Mouse (Mus musculus) embryonic facial prominence, embryonic 10.5 days (tissue): ENCODE data around the gene Flot1. TPM values are rescaled to one million over a fixed set of nuclear protein-coding genes. Genes with fewer than 3 reads are reported as not detected.

Experiments
- DNase-seq: peaks from one replicate; pipeline ENCODE4 v3.0.0-alpha.2; 2017; ENCODE audit warnings: low spot score
- H3K27ac ChIP-seq: fragments of 300-500 bp; sonication (generic); replicated peaks from 2 replicates; pipeline ENCODE4 v1.5.1; 2016; ENCODE audit warnings: mild to moderate bottlenecking
- H3K27me3 ChIP-seq: fragments of 300-500 bp; sonication (generic); replicated peaks from 2 replicates; pipeline ENCODE4 v1.6.1; 2016; ENCODE audit warnings: low read depth, mild to moderate bottlenecking; ENCODE audit not compliant: poor library complexity, severe bottlenecking
- H3K36me3 ChIP-seq: fragments of 300-500 bp; sonication (generic); replicated peaks from 2 replicates; pipeline ENCODE4 v1.6.1; 2016; ENCODE audit warnings: mild to moderate bottlenecking, moderate library complexity
- H3K4me1 ChIP-seq: fragments of 300-500 bp; sonication (generic); 2 replicates; pipeline ENCODE4 v1.6.1; 2016
- H3K4me3 ChIP-seq: fragments of 300-500 bp; sonication (generic); 2 replicates; pipeline ENCODE4 v1.5.1; 2016; ENCODE audit warnings: mild to moderate bottlenecking, moderate library complexity
- H3K9me3 ChIP-seq: fragments of 300-500 bp; sonication (generic); 2 replicates; pipeline ENCODE4 v1.6.1; 2016; ENCODE audit warnings: mild to moderate bottlenecking
- WGBS: fragments of 180-500 bp; shearing (Covaris S2); methylation state at CpG from one replicate; pipeline ENCODE4 v1.1.7; 2016; 5-methylcytosine and 5-hydroxymethylcytosine counted together
- polyA plus RNA-seq: library from polyadenylated mRNA; unstranded; fragments of >200 nt; fragmentation: Nextera tagmentation; extraction: Ambion mirVana; gene quantifications from 2 replicates; pipeline ENCODE4 v1.2.1, GENCODE M21; 2016

Flot1 gene
- polyA plus RNA-seq, 1 experiment from 2014 or later: 49.2 TPM

DNA sequence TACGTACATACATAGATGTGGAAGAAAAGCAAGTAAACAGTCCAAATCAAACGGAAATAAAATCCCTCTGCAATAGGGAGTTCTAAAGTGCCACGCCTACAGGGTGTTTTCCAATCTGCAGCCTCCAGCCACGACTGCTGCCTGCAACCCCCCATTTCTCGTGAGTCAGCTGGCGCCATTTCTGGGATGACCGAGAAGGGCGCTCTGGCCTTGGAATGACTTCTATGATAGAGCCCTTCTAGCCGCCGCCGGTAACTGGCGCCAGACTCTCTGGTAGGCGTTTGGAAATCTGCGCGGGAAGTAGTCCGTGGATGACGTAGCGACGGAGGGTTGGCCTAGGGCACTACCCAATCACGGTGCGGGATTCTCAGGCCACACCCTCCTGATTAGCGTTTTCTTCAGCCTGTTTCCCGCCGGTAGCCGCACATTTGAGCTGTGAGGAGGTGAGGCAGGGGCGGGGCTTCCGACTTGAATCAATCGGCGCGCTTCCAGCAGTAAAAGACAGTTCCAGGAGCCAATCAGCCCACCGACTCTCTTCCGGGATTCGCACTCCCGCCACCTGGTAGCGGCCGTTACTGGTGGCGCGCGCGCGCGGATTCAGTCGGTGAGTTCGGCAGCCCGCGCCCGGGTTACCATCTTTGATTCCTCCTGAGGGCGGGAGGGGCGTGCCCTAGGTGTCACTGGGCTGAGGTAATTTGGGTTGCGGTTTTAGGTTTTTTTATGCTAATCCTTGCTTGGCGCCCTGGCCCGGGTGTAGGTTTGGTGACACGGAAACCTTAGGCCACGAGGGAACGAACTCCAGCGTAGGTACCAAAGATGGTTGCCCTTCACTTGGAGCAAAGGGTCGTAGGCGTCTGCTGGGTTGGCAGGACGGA is 18.3 kb downstream of the Flot1 start, which contains the start of gene Mdc1:
Gene Mdc1 (plus strand): TSS at position 440 of the 875 bp plus-strand sequence.
- DNase-seq: peak; percentile 99
- Histone ChIP-seq H3K27ac (peak within 1 kb of the TSS; percentile 89), H3K4me3 (peak within 1 kb of the TSS; percentile 70), H3K27me3 (no peaks in the 10 kb centered on the region), H3K36me3 (peaks cover 33% of the 10 kb centered on the region), H3K4me1 (peaks cover 20% of the 10 kb centered on the region), H3K9me3 (no peaks in the 10 kb centered on the region)
- WGBS: under 1% methylated on average over 59 of the region's 59 CpGs

DNA sequence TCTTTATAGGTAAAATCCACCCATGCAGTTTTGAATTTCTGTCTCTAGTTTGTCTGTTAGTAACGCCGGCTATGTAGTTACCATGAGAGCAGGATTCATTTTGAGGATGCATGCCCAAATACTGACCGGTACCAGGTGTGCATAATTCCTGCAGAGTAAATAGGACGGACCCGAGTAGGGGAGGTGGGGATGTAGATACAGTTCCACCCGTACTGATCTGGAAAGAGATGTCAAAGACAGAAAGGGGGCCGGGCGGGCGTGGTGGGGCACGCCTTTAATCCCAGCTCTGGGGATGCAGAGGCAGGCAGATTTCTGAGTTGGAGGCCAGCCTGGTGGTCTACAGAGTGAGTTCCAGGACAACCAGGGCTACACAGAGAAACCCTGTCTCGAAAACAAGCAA is 19.0 kb downstream of the Flot1 start:
- Histone ChIP-seq H3K4me1 (peaks cover 20% of the 10 kb centered on the region), H3K36me3 (peaks cover 33% of the 10 kb centered on the region), H3K4me3 (peak overlapping the region; percentile 70), H3K9me3 (no peaks in the 10 kb centered on the region), H3K27me3 (no peaks in the 10 kb centered on the region), H3K27ac (peak overlapping the region; percentile 89)
- DNase-seq: no peak
- WGBS: 22% methylated on average over 11 of the region's 11 CpGs

DNA sequence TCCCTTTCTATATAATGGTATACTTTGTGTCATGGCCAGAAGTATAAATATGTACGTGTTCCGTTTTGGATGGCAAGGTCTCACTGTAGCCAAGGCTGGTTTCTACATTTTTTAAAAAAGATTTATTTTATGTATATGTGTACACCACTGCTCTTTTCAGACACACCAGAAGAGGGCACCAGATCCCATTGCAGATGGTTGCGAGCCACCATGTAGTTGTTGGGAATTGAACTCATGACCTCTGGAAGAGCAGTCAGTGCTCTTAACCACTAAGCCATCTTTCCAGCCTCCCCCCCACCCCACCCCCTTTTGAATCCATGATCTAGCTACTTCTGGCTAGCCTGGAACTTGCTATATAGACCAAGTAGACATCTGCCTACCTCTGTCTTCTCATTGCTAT is 20.5 kb downstream of the Flot1 start:
- Histone ChIP-seq H3K4me3 (no peak overlapping the region), H3K36me3 (peaks cover 45% of the 10 kb centered on the region), H3K27ac (no peak overlapping the region), H3K9me3 (no peaks in the 10 kb centered on the region), H3K4me1 (peaks cover 20% of the 10 kb centered on the region), H3K27me3 (no peaks in the 10 kb centered on the region)
- no peak for DNase-seq
- 96% methylated on average over 3 of the region's 3 CpGs for WGBS

DNA sequence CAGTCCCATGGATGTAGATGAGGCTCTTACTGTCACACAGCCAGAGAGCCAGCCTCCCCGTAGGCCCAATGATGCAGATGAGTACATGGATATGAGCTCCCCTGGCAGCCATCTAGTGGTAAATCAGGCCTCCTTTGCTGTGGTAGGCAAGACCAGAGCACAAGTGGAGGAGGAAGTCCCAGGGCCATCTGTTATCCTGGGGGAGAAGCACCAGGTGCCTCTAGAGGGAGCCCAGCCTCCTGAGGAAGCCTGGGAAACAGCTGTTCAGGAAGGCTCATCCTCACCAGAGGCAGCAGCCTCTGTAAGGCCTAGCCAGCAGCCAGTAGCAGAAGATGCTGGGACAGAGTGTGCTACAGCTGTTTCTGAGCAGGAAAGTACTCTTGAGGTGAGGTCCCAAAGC is 25.1 kb downstream of the Flot1 start:
- no peak for DNase-seq
- H3K36me3 ChIP-seq: peaks cover 89% of the 10 kb centered on the region

DNA sequence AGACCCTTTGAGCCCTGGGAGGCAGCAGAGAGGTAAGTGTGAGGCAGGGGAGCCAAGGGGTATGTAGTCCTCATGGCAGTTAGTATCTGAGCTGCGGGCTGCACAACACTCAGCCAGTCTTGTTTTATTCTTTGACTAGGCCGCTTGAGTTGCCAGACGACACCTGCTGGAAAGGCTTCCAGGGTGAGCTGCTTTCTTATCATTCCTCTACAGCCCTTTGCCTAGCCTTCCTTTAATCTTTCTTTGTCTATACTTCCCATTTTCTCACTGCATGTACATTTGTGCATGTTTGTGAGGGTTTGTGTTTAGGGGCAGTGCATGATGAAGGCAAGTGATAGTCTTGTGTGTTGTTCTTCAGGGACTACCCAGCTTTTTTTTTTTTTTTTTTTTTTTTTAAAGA is 27.9 kb downstream of the Flot1 start:
- H3K9me3 ChIP-seq: no peaks in the 10 kb centered on the region
- peaks cover 96% of the 10 kb centered on the region for H3K36me3 ChIP-seq
- WGBS: 92% methylated on average over 3 of the region's 3 CpGs
- H3K4me3 ChIP-seq: no peak overlapping the region; the same call in 1 of the 2 replicates
- no peaks in the 10 kb centered on the region for H3K27me3 ChIP-seq
- H3K27ac ChIP-seq: no peak overlapping the region
- no peak for DNase-seq
- no peaks in the 10 kb centered on the region for H3K4me1 ChIP-seq

More for the DNA sequence above, 25.1 kb downstream of the Flot1 start:
- WGBS: 74% methylated on average over 1 of the region's 1 CpGs
- H3K9me3 ChIP-seq: no peaks in the 10 kb centered on the region
- H3K27ac ChIP-seq: no peak overlapping the region
- peaks cover 2% of the 10 kb centered on the region for H3K4me1 ChIP-seq
- no peak overlapping the region for H3K4me3 ChIP-seq
- H3K27me3 ChIP-seq: no peaks in the 10 kb centered on the region

DNA sequence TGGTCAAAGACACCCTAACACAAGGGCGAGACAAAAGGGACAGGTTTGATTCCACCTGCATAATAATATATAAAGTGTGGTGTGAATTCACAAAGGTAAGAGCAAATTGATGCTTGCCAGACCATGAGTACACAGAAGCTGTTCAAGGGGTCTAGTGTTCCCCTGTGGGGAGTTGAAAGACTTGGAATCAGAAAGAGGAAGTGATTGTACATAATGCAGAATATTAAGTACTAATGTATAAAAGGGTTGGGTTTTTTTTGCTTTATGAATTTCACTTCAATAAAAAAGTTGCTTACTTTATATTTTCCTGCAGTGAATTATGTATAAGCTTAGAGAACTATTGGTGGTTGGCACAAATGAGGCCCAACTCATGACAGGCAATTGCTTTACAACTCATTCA is 36.3 kb downstream of the Flot1 start:
- H3K4me3 ChIP-seq: no peak overlapping the region
- 89% methylated on average over 1 of the region's 1 CpGs for WGBS
- H3K36me3 ChIP-seq: peaks cover 59% of the 10 kb centered on the region

DNA sequence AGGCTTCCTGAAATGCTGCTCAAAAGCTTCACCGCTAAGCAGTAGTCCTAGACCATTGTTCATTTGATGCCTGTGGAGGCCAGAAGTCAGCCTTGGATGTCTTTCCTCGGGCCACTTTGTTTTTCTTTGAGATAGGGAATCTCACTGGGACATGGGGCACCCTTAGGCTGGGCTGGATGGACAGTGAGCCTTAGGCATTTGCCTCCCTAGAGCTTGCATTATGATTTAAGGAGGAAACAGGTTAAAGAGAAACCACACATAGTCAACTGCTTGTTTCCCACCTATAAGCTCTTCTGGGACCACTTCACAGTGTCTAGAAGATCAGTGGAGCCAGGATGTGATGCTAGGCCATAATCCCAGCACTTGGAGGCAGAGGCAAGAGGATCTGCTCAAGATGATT is 36.8 kb downstream of the Flot1 start:
- Histone ChIP-seq H3K36me3 (peaks cover 54% of the 10 kb centered on the region), H3K4me1 (peaks cover 21% of the 10 kb centered on the region), H3K4me3 (no peak overlapping the region), H3K27me3 (no peaks in the 10 kb centered on the region), H3K9me3 (no peaks in the 10 kb centered on the region), H3K27ac (no peak overlapping the region)
- no peak for DNase-seq
- 67% methylated on average over 2 of the region's 2 CpGs for WGBS

More for the DNA sequence above, 36.3 kb downstream of the Flot1 start:
- Histone ChIP-seq H3K9me3 (no peaks in the 10 kb centered on the region), H3K4me1 (peaks cover 16% of the 10 kb centered on the region), H3K27me3 (no peaks in the 10 kb centered on the region), H3K27ac (no peak overlapping the region)
- DNase-seq: no peak

DNA sequence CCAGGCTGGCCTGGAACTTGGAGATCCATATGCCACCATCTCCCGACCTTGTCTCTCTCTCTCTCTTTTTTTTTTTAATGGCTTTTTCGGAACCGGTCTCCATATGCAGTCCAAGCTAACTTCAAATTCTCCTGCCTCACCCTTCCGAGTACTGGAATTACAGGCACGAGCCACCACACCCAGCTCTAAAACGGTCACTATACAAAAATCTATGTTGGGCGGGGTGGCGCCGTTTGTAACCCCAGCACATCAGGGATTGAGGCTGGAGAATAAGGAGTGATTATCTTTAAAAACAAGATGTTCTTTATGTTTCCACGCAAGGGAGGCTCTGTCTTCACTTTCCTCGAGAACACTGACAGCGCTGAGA is 37.8 kb downstream of the Flot1 start:
- peaks cover 47% of the 10 kb centered on the region for H3K36me3 ChIP-seq
- H3K4me3 ChIP-seq: peak overlapping the region; percentile 76
- no peak for DNase-seq
- H3K9me3 ChIP-seq: no peaks in the 10 kb centered on the region
- peak overlapping the region; percentile 91 for H3K27ac ChIP-seq
- H3K4me1 ChIP-seq: peaks cover 30% of the 10 kb centered on the region
- WGBS: 6% methylated on average over 12 of the region's 12 CpGs
- H3K27me3 ChIP-seq: no peaks in the 10 kb centered on the region

DNA sequence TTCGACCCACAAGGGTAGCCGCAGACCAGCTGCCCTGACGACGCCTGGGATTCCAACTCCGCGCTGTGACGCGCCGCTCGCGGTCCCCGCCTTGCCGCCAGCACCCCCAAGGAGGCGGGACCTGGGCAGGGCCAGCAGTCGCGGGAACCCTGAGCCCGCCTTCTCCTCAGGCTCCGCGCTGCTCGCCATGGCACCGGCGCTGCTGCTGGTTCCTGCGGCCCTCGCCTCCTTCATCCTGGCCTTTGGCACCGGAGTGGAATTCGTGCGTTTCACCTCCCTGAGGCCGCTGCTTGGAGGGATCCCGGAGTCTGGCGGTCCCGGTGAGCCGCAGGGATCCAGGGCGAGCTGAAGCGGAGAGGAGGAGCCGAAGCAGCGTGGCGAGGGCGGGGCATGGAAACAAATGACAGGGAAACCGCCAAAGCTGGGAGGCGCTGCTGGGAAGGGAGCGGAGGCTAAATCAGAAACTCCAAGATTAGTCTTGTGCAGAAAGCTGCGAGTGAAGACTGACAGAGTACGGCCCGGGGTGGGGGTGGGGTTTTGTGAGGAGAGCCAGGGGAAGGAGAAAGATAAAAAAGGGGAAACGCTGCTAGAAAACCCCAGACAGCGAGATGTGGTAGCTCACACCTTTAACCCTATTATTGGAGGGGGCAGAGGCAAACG is 38.3 kb downstream of the Flot1 start, which contains the start of gene Nrm:
Gene Nrm (plus strand): TSS at position 121 of the 660 bp plus-strand sequence.
- H3K36me3 ChIP-seq: peaks cover 43% of the 10 kb centered on the region

DNA sequence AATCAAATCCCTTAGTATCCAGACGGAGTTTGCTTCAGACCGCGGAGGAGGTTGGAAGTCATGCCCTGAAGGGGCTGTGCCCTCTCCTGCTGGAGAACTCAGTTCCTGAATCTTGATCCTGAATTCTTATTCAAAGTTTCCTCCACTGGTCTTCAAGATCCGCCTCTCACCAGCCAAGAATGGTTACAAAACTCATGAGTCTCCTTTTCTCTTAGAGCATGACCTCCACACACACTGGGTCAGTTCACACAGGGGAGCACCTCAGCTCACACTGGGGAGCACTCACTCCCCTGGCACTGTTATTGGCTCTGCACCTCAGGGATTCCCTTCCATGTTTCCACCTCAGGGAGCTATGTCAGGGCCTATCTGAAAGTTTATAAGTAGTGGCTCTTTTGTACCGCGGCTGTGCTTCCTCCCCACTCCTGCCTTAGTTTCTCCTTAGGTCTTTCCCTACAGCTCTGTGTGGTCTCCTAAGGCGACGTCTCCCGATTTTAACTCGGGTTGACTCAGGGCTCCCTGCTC is 41.9 kb downstream of the Flot1 start:
- Histone ChIP-seq H3K27ac (peak overlapping the region; percentile 95), H3K4me1 (peaks cover 64% of the 10 kb centered on the region), H3K4me3 (peak overlapping the region; percentile 63), H3K27me3 (no peaks in the 10 kb centered on the region), H3K36me3 (peaks cover 27% of the 10 kb centered on the region), H3K9me3 (no peaks in the 10 kb centered on the region)
- no peak for DNase-seq
- 21% methylated on average over 10 of the region's 10 CpGs for WGBS

More for the DNA sequence above, 38.3 kb downstream of the Flot1 start, which contains the start of gene Nrm:
- under 1% methylated on average over 47 of the region's 47 CpGs for WGBS
- peak; percentile 92 for DNase-seq
- H3K27ac ChIP-seq: peak within 1 kb of the TSS; percentile 91
- H3K4me3 ChIP-seq: peak within 1 kb of the TSS; percentile 76
- H3K4me1 ChIP-seq: peaks cover 30% of the 10 kb centered on the region
- no peaks in the 10 kb centered on the region for H3K27me3 ChIP-seq
- H3K9me3 ChIP-seq: no peaks in the 10 kb centered on the region

DNA sequence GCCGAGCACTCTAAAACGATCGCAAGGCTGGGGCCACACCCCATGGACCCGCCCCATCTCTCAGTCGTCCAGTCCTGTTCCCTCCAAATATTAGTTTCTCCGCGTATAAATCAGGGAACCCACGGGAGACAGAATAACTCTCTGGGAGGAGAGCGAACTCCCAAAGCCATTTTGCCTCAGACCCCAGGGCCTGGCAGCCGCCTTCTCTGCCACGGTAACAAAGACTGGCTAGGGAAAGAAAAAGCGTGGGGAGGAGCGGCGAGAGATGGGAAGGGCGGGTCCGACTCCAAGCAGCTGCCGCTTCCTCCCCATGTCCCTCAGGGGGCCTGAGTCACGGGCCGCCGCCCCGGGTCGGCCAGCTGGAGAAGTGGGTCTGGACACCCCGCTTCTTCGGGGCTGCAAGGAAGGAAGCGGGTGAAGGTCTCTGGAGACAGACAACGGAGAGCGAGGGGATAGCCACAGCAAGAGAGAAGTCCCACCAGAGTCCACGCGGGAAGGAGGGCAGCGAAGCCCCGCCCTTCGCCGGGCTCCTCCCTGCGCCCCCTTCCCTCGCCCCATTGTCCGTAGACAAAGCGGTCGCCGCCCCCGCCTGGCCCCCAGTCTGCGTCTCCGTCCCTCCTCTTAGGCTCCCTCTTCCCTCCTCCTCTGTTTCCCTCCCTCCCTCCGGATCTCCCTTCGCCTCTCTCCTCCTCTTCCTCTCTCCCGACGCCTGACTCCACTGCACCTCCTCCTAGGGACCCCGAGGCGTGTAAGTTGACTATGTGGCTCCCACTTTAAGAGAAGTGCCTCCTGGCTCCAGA is 42.7 kb downstream of the Flot1 start, which contains the start of gene Ppp1r18:
Gene Ppp1r18 (plus strand): TSS at position 113 of the 800 bp plus-strand sequence.
- Histone ChIP-seq H3K4me3 (peak within 1 kb of the TSS; percentile 63), H3K36me3 (peaks cover 35% of the 10 kb centered on the region), H3K4me1 (peaks cover 68% of the 10 kb centered on the region), H3K27ac (peak within 1 kb of the TSS; percentile 95), H3K9me3 (no peaks in the 10 kb centered on the region), H3K27me3 (no peaks in the 10 kb centered on the region)
- under 1% methylated on average over 48 of the region's 48 CpGs for WGBS
- DNase-seq: peak; percentile 91
